Mouse (Mus musculus) liver, embryonic 14.5 days (tissue): ENCODE results near the gene Il10rb. TPM values are rescaled to one million over a fixed set of nuclear protein-coding genes. Genes with fewer than 3 reads are reported as not detected.

Experiments used
- ATAC-seq: fragments of 200-750 bp; cut with Nextera tagmentation; 2 replicates; pipeline ENCODE4 v1.8.0; 2017; ENCODE audit warnings: moderate number of reproducible peaks, mild to moderate bottlenecking, moderate library complexity; ENCODE audit not compliant: insufficient read depth
- DNase-seq, 3 experiments: peaks; one replicate each; pipeline ENCODE4 v3.0.0-alpha.2; 2012 to 2013; ENCODE audit warnings: low read depth in 3 of 3, low spot score in 3 of 3
- H3K27ac ChIP-seq: fragments of 300-500 bp; sonication (generic); 2 replicates; pipeline ENCODE4 v1.5.1; 2014; ENCODE audit warnings: moderate library complexity, mild to moderate bottlenecking, control low read depth, inconsistent platforms
- H3K27me3 ChIP-seq: fragments of 300-500 bp; sonication (generic); 2 replicates; pipeline ENCODE4 v1.6.1; 2014; ENCODE audit warnings: mild to moderate bottlenecking, low read length, moderate library complexity; ENCODE audit not compliant: control insufficient read depth, insufficient read depth
- H3K36me3 ChIP-seq: fragments of 300-500 bp; sonication (generic); replicated peaks from 2 replicates; pipeline ENCODE4 v1.6.1; 2014; ENCODE audit warnings: low read depth; ENCODE audit not compliant: control insufficient read depth, insufficient read depth
- H3K4me1 ChIP-seq, 2 experiments: fragments of 200-500 bp in 1 of 2; fragments of 300-500 bp in 1 of 2; sonication (generic) in 1 of 2; replicated peaks; 2 replicates each; pipeline ENCODE4 v1.6.1; 2012 to 2014; ENCODE audit warnings: antibody characterized with exemption in 1 of 2, inconsistent platforms in 1 of 2, low read length in 1 of 2; ENCODE audit not compliant: control insufficient read depth in 2 of 2, insufficient read depth in 2 of 2
- H3K4me2 ChIP-seq: fragments of 300-500 bp; sonication (generic); 2 replicates; pipeline ENCODE4 v1.6.1; 2014; ENCODE audit warnings: low read depth, mild to moderate bottlenecking, control low read depth, moderate library complexity
- H3K4me3 ChIP-seq, 2 experiments: fragments of 200-500 bp in 1 of 2; fragments of 300-500 bp in 1 of 2; sonication (generic) in 1 of 2; 2 replicates each; pipeline ENCODE4 v1.5.1; 2012 to 2014; ENCODE audit warnings: low read depth in 2 of 2, low read length in 2 of 2, mild to moderate bottlenecking in 2 of 2, control low read depth in 1 of 2, inconsistent platforms in 1 of 2, moderate library complexity in 1 of 2; ENCODE audit not compliant: insufficient read depth in 1 of 2
- H3K9ac ChIP-seq: fragments of 300-500 bp; sonication (generic); replicated peaks from 2 replicates; pipeline ENCODE4 v1.6.1; 2014; ENCODE audit warnings: mild to moderate bottlenecking, control low read depth, moderate library complexity
- H3K9me3 ChIP-seq: fragments of 300-500 bp; sonication (generic); 2 replicates; pipeline ENCODE4 v1.6.1; 2016; ENCODE audit warnings: low read length, mixed read lengths; ENCODE audit not compliant: control insufficient read depth
- CTCF ChIP-seq: IDR thresholded peaks from 2 replicates; pipeline ENCODE4 v1.5.1; 2016; ENCODE audit warnings: antibody characterized with exemption, low read depth, control low read depth
- EP300 ChIP-seq: IDR thresholded peaks from 2 replicates; pipeline ENCODE4 v1.6.1; 2016; ENCODE audit warnings: antibody characterized with exemption, low read depth
- WGBS: fragments of 180-500 bp; shearing (Covaris S2); extraction: QIAGEN DNeasy Blood & Tissue Kit; methylation state at CpG from one replicate; pipeline ENCODE4 v1.1.7; 2014; ENCODE audit not compliant: insufficient replicate concordance; 5-methylcytosine and 5-hydroxymethylcytosine counted together
- polyA plus RNA-seq, 2 experiments: library from polyadenylated mRNA; depleted of rRNA in 1 of 2; stranded (reverse) in 1 of 2; unstranded in 1 of 2; fragments of >200 nt; fragmentation: Nextera tagmentation in 1 of 2; extraction: Ambion mirVana in 1 of 2; gene quantifications; 2 replicates each; pipeline versions ENCODE4 v1.2.1 to v1.2.3; 2012 to 2014

Gene Il10rb
- polyA plus RNA-seq, 2 experiments = 12.4 to 24.9 TPM

DNA sequence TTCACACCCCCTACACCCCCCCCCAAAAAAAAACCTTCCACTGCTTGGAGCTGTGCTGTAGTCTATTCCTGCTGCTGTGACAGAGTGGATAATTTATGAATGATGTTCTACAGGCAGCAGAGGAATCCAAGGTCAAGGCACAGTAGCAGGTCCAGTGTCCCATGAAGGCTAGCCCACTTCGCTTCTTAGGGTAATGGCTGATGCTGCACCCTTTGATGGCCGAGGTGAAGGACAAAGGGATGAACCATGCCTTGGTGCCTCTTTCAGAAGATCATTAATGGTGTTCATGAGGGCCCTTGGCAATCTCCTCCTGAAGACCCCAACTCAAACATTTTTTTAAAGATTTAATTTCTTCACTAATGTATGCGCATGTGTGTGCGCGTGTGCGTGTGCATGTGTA, 10.4 kb downstream of the Il10rb start:
- Histone ChIP-seq H3K9me3 (no peaks in the 10 kb centered on the region), H3K27me3 (no peaks in the 10 kb centered on the region), H3K27ac (peak overlapping the region; percentile 23), H3K36me3 (peaks cover 59% of the 10 kb centered on the region), H3K4me3 (no peak overlapping the region), H3K4me1 (peaks cover 30 to 33% of the 10 kb centered on the region in 2 experiments), H3K9ac (no peak overlapping the region), H3K4me2 (peak overlapping the region; percentile 44; the same call in 1 of the 2 replicates)
- DNase-seq = no peak
- no peak for TF ChIP-seq EP300
- no peak for TF ChIP-seq CTCF
- WGBS = 97% methylated on average over 6 of the region's 6 CpGs
- ATAC-seq = no peak

DNA sequence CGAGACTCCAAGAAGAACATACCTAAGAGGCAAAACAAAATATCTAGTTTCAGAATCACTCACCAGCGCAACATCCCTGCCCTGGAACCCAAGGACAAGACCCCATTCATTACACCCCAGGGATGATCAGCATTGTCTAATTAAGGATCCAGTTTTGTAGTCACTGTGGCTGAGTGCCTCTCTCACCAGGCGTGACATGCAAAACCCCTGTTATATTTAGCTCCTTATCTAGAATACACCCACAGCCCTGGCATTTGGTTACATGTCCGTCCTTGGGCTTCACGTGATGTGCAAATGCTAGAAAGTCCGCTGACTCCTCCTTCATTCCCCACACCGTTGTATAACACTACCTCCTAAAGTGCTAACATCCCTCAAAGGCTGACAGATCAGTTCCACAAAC, 11.0 kb downstream of the Il10rb start:
- Histone ChIP-seq H3K9ac (peak overlapping the region; percentile 2; the same call in 1 of the 2 replicates), H3K4me1 (peaks cover 30 to 32% of the 10 kb centered on the region in 2 experiments), H3K36me3 (peaks cover 62% of the 10 kb centered on the region), H3K27ac (peak overlapping the region; percentile 23), H3K27me3 (no peaks in the 10 kb centered on the region), H3K4me3 (no peak overlapping the region), H3K9me3 (no peaks in the 10 kb centered on the region), H3K4me2 (peak overlapping the region; percentile 44)
- WGBS = 40% methylated on average over 7 of the region's 7 CpGs
- TF ChIP-seq CTCF = no peak
- no peak for TF ChIP-seq EP300
- DNase-seq (no peak), ATAC-seq (peak; percentile 73; the same call in 1 of the 2 replicates)

- H3K9ac ChIP-seq = no peak overlapping the region
- H3K9me3 ChIP-seq = no peaks in the 10 kb centered on the region
- DNase-seq (no peak), ATAC-seq (no peak)
- H3K4me1 ChIP-seq = peaks cover 19 to 20% of the 10 kb centered on the region in 2 experiments
- no peak for TF ChIP-seq CTCF
- TF ChIP-seq EP300 = no peak
- no peak overlapping the region for H3K27ac ChIP-seq
- no peak overlapping the region for H3K4me3 ChIP-seq
- no peaks in the 10 kb centered on the region for H3K27me3 ChIP-seq
- 67% methylated on average over 5 of the region's 5 CpGs for WGBS
- H3K36me3 ChIP-seq = peaks cover 59% of the 10 kb centered on the region
- no peak overlapping the region for H3K4me2 ChIP-seq
Measured at GRCm38 (mm10) chr16:91418531-91418930, 12.6 kb downstream of the Il10rb start.

GRCm38 (mm10) chr16:91425816-91426215, 19.9 kb downstream of the Il10rb start:
- no peaks in the 10 kb centered on the region for H3K9me3 ChIP-seq
- no peak overlapping the region for H3K4me2 ChIP-seq
- no peaks in the 10 kb centered on the region for H3K27me3 ChIP-seq
- TF ChIP-seq EP300 (no peak), CTCF (no peak)
- no peaks in the 10 kb centered on the region for H3K4me1 ChIP-seq
- no peak overlapping the region for H3K27ac ChIP-seq
- WGBS = 90% methylated on average over 6 of the region's 6 CpGs
- H3K36me3 ChIP-seq = peaks cover 35% of the 10 kb centered on the region
- H3K4me3 ChIP-seq = no peak overlapping the region
- no peak for ATAC-seq
- DNase-seq = no peak
- H3K9ac ChIP-seq = no peak overlapping the region

- DNase-seq (no peak), ATAC-seq (no peak)
- H3K9ac ChIP-seq = no peak overlapping the region
- H3K4me1 ChIP-seq = no peaks in the 10 kb centered on the region
- H3K36me3 ChIP-seq = peaks cover 32% of the 10 kb centered on the region
- H3K27ac ChIP-seq = no peak overlapping the region
- no peak overlapping the region for H3K4me2 ChIP-seq
- H3K27me3 ChIP-seq = no peaks in the 10 kb centered on the region
- TF ChIP-seq CTCF (no peak), EP300 (no peak)
- no peaks in the 10 kb centered on the region for H3K9me3 ChIP-seq
- no peak overlapping the region for H3K4me3 ChIP-seq
- 76% methylated on average over 4 of the region's 4 CpGs for WGBS
Measured at GRCm38 (mm10) chr16:91426586-91426985, 20.6 kb downstream of the Il10rb start.
